Mouse (Mus musculus) spleen, adult 2 months (tissue): Measurements from ENCODE around the gene Osbpl7.

Experiments
- CTCF ChIP-seq: fragments of 200-500 bp; IDR thresholded peaks from 2 replicates; pipeline ENCODE4 v1.5.1; 2011; ENCODE audit warnings: mild to moderate bottlenecking, inconsistent platforms; ENCODE audit not compliant: insufficient read depth, insufficient read length, insufficient replicate concordance; ENCODE audit errors: extremely low read depth
- POLR2A ChIP-seq: fragments of 200-500 bp; IDR thresholded peaks from 2 replicates; pipeline ENCODE4 v1.6.1; 2011; ENCODE audit warnings: low read depth, low read length, inconsistent platforms

DNA sequence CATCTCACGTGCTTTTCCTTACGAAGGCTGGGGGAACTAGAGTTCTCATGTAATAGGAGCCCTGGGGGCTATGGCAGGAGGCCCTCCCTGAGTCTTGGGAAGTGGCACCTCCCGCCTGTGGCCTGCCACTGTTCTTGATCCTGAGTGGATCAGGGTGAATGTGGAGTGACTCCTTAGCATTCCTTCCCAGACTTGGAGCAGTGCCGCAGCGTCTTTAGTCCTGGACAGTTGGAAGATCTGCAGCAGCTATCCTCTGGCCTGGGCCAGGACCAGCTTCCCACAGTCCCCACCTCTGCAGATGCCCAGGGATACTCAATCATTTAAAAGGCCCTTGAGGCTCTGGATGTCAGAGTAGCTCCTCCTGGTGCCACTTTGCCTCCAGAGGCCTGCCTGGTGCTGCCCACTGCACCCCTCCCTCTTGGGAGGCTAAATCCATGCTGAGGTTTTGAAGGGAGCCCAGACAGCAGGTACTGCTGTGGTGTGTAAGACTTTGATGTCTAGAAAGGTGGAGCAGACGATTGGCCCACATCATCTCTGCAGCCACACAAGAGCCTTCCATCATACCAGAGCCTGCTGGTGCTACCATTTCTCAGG, 839 bp upstream of the Osbpl7 start:
- no peak for TF ChIP-seq CTCF
- TF ChIP-seq POLR2A, result no peak
